Mouse (Mus musculus) hindbrain, embryonic 12.5 days (tissue): Measurements from ENCODE around the gene Cdk1. TPM values are rescaled to one million over a fixed set of nuclear protein-coding genes. Genes with fewer than 3 reads are reported as not detected.

Source experiments
- ATAC-seq: fragments of 200-750 bp; cut with Nextera tagmentation; 2 replicates; pipeline ENCODE4 v1.8.0; 2017; ENCODE audit warnings: moderate TSS enrichment; ENCODE audit not compliant: low FRiP score
- H3K27ac ChIP-seq: fragments of 300-500 bp; sonication (generic); 2 replicates; pipeline ENCODE4 v1.5.1; 2016; ENCODE audit warnings: mild to moderate bottlenecking
- H3K27me3 ChIP-seq: fragments of 300-500 bp; sonication (generic); 2 replicates; pipeline ENCODE4 v1.6.1; 2016; ENCODE audit warnings: mild to moderate bottlenecking
- H3K36me3 ChIP-seq: fragments of 300-500 bp; sonication (generic); 2 replicates; pipeline ENCODE4 v1.6.1; 2016; ENCODE audit warnings: mild to moderate bottlenecking
- H3K4me1 ChIP-seq: fragments of 300-500 bp; sonication (generic); 2 replicates; pipeline ENCODE4 v1.6.1; 2016
- H3K4me2 ChIP-seq: fragments of 300-500 bp; sonication (generic); replicated peaks from 2 replicates; pipeline ENCODE4 v1.6.1; 2016; ENCODE audit warnings: mild to moderate bottlenecking
- H3K4me3 ChIP-seq: fragments of 300-500 bp; sonication (generic); 2 replicates; pipeline ENCODE4 v1.5.1; 2016; ENCODE audit warnings: mild to moderate bottlenecking
- H3K9ac ChIP-seq: fragments of 300-500 bp; sonication (generic); 2 replicates; pipeline ENCODE4 v1.6.1; 2016; ENCODE audit warnings: mild to moderate bottlenecking, moderate library complexity
- H3K9me3 ChIP-seq: fragments of 300-500 bp; sonication (generic); replicated peaks from 2 replicates; pipeline ENCODE4 v1.6.1; 2016; ENCODE audit warnings: mild to moderate bottlenecking
- WGBS: fragments of 180-500 bp; shearing (Covaris S2); methylation state at CpG from one replicate; pipeline ENCODE4 v1.1.7; 2016; 5-methylcytosine and 5-hydroxymethylcytosine counted together
- polyA plus RNA-seq: library from polyadenylated mRNA; unstranded; fragments of >200 nt; fragmentation: Nextera tagmentation; extraction: Ambion mirVana; gene quantifications from 2 replicates; pipeline ENCODE4 v1.2.1, GENCODE M21; 2016

Gene Cdk1
- polyA plus RNA-seq, 1 experiment from 2014 or later, result 220 TPM

DNA sequence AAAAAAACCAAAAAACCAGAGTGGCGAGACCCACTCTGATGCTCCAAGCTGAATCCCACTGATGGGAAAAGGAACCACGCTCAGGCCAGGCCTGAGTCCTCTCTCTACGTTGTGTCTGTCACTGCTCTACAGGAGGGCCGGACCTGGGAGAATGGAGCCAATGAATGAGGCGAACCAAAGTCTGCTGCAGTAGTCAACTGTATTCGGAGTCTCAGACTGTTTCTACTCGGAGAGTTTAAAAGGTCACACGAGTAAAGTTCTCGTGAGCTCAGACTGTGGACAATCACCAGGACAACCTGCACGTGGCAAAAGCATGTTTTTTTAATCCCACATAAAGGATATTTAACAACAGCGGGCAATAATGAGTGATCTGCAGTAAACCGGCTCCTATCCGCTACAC is 28.8 kb downstream of the Cdk1 start:
- Histone ChIP-seq H3K27me3 (no peaks in the 10 kb centered on the region), H3K9ac (no peak overlapping the region), H3K4me3 (no peak overlapping the region), H3K27ac (no peak overlapping the region), H3K9me3 (no peaks in the 10 kb centered on the region), H3K4me1 (0 out of 2 replicates have a peak, but pooled peaks cover 2% of the 10 kb centered on the region), H3K4me2 (no peak overlapping the region), H3K36me3 (no peaks in the 10 kb centered on the region)
- 82% methylated on average over 13 of the region's 13 CpGs for WGBS
- no peak for ATAC-seq

DNA sequence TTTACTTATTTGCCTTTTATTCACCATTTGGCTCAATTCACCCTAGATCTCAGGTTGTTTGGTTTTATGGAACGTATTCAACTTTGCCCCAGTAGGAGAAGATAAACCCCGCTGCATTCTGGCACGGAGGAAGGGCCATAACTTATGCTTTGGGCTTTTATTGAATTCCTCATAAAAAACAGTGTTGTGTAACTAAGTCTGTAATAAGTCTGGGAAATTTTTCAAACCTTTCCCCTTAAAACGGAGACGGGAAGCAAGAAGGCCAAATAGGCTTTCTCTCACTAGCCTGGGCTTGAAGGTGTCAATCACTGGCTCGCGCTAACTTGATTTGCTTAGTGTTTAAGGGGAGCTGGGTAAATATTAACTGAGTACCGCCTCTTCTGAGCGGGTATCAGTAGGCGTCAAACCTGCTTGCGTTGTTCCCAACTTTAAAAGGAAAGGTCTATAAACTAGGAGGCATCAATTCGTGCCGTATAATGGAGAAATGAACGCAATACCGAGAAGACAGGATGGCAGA is 31.2 kb downstream of the Cdk1 start:
- H3K9ac ChIP-seq, result no peak overlapping the region
- no peak for ATAC-seq
- H3K27ac ChIP-seq, result no peak overlapping the region
- H3K9me3 ChIP-seq, result no peaks in the 10 kb centered on the region
- H3K4me2 ChIP-seq, result no peak overlapping the region; the same call in 1 of the 2 replicates
- H3K4me3 ChIP-seq, result no peak overlapping the region
- no peaks in the 10 kb centered on the region for H3K4me1 ChIP-seq
- no peaks in the 10 kb centered on the region for H3K36me3 ChIP-seq
- WGBS, result 52% methylated on average over 15 of the region's 15 CpGs
- no peaks in the 10 kb centered on the region for H3K27me3 ChIP-seq

DNA sequence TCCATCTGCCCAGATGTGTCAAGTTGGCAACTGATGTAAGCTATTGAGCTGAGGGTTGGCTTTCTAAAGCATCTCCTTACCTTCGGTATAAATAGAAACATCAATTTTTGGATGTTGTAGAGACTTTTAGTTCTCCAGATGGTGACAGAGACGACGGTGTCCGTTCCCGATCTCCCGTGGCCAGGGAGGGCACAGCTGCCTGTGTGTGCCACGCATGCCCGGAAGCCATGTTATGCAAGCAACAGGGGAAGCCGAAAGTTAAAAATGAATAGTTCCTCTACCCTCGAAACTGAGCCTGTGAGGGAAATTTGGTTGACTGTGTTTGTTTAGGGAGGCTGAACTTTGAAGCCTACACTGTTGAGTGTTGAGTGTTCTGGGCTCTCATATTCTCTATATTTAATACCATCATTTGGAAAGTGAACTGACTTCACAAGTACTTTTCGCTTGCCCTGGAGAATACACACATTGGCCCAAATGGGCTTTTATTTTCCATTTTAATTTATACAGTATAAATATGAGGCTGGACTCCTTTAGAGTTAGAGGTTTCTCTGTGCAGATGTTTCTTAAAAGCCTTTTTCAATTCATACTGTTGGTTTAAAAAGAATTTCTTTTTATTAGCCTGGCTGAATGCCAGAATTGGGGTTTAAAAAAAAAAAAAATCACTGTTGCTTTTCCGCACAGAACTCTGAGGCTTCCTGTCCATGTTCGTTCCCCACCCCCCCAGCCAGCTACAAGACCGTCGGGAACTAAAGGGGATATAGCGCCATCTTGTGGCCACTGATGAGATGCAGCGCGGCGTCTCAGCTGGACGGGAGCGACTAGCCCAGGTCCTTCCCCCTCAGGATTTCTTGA is 31.8 kb downstream of the Cdk1 start:
- no peak overlapping the region for H3K4me3 ChIP-seq
- no peak overlapping the region for H3K9ac ChIP-seq
- H3K9me3 ChIP-seq, result no peaks in the 10 kb centered on the region
- no peaks in the 10 kb centered on the region for H3K27me3 ChIP-seq
- no peaks in the 10 kb centered on the region for H3K4me1 ChIP-seq
- WGBS, result 48% methylated on average over 21 of the region's 21 CpGs
- ATAC-seq, result no peak
- H3K27ac ChIP-seq, result no peak overlapping the region
- H3K36me3 ChIP-seq, result no peaks in the 10 kb centered on the region
- H3K4me2 ChIP-seq, result no peak overlapping the region; the same call in 1 of the 2 replicates

DNA sequence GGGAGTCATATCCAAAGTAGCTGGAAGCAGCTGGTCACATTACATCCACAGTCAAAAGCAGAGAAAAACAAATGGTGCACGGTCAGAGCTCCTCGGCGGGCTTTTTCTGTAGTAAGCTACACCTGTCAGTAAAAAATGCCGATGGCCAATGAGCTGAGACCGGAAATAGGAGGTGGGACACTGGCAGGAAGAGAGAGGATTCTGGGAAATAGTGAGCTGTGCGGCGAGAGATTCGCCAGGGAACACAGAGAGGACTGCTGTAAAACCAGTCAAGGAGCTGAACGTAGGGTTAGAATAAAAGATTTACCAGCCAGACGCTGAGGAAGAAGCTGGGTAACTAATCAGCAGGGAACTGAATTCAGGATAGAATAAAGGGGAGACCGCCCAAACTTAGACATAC is 34.2 kb downstream of the Cdk1 start:
- WGBS, result 84% methylated on average over 11 of the region's 11 CpGs
- no peaks in the 10 kb centered on the region for H3K27me3 ChIP-seq
- H3K4me3 ChIP-seq, result no peak overlapping the region
- no peak overlapping the region for H3K9ac ChIP-seq
- ATAC-seq, result no peak
- H3K9me3 ChIP-seq, result no peaks in the 10 kb centered on the region
- H3K4me1 ChIP-seq, result no peaks in the 10 kb centered on the region
- H3K27ac ChIP-seq, result no peak overlapping the region
- no peak overlapping the region for H3K4me2 ChIP-seq
- H3K36me3 ChIP-seq, result no peaks in the 10 kb centered on the region

DNA sequence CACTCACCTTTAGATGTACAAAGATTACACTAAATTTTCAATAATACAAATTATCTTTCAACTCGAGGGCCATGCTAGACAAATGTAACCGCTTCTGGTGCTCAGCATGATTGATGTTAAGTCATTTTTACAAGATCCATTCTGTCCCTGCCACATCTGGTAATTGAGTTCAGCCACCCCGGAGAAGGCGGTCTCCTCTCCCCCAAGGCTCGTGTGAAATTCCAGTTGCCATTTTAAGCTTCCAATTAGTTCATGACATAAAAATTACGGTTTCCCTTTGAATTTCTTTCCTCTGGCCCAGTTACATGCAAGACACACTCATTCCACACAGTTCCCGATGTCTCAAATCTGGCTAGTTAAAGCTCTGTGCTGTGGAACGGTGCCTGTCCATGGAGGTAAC is 38.8 kb downstream of the Cdk1 start:
- WGBS, result 73% methylated on average over 8 of the region's 8 CpGs
- Histone ChIP-seq H3K4me1 (no peaks in the 10 kb centered on the region), H3K9me3 (no peaks in the 10 kb centered on the region), H3K36me3 (no peaks in the 10 kb centered on the region), H3K27ac (no peak overlapping the region), H3K27me3 (no peaks in the 10 kb centered on the region), H3K4me3 (no peak overlapping the region), H3K9ac (no peak overlapping the region), H3K4me2 (no peak overlapping the region)
- no peak for ATAC-seq

DNA sequence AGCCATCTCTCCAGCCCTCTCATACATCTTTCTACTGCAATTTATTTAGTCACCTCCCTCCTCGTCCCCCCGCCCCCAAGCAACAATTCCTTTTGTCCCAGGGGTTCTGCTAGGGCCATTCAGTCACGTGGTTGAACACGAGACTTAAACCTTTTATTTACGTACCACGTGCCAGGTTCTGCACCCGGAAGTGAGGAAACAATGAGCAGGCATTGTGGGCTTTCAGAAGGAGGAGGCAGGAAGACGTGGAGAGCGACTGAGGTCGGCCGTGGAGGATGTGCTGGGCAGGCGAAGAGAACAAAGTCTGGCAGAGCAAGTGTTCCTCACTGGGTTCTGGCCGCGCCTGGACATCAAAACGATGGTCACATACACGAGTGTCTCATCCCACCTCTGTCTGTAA is 40.9 kb downstream of the Cdk1 start:
- H3K4me1 ChIP-seq, result no peaks in the 10 kb centered on the region
- no peak overlapping the region for H3K27ac ChIP-seq
- no peak overlapping the region for H3K4me3 ChIP-seq
- ATAC-seq, result no peak
- WGBS, result 72% methylated on average over 16 of the region's 16 CpGs
- H3K36me3 ChIP-seq, result no peaks in the 10 kb centered on the region
- no peaks in the 10 kb centered on the region for H3K27me3 ChIP-seq
- H3K9ac ChIP-seq, result no peak overlapping the region
- no peak overlapping the region for H3K4me2 ChIP-seq
- H3K9me3 ChIP-seq, result no peaks in the 10 kb centered on the region

DNA sequence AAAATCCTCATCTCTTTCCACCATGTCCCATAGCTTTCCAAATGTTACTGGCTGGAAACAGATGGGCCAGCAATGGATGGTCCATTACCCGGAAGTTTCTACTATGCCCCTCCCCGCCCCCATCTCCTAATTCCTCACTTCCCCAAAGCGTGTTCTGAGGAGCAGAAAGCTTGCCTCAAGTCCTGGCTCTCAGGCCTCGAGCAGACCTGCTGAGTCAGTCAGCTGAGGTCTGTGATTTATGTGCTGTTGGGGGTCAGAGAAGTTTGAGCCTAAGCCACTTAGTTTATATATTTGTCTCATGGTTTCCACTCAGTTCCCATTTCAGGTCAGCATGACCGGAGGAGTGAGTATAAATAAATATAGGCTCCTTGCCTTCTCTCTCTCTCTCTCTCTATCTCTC is 43.6 kb downstream of the Cdk1 start:
- Histone ChIP-seq H3K4me1 (no peaks in the 10 kb centered on the region), H3K36me3 (no peaks in the 10 kb centered on the region), H3K27me3 (no peaks in the 10 kb centered on the region), H3K4me2 (no peak overlapping the region), H3K4me3 (no peak overlapping the region), H3K27ac (no peak overlapping the region), H3K9ac (no peak overlapping the region), H3K9me3 (no peaks in the 10 kb centered on the region)
- 70% methylated on average over 5 of the region's 5 CpGs for WGBS
- ATAC-seq, result no peak

DNA sequence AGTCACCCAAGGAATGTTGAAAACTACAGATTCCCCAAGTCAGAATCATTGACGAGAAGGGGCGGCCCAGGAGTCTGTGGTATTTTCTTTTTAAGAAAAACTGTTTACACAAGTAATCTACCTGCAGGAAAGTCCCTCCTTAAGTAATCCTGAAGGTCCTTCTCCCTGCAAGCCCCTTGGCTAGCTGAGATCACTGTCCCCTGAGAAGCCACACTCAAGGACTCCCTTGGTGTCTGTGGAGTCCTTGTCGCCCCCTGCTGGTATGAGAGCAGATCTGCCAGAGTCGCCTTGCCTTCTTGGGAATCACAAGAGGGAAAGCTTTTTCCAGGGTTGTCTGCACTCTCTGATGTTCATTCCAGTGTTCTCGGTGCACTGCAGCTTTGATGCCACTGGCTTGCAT is 45.7 kb downstream of the Cdk1 start:
- no peak overlapping the region for H3K4me2 ChIP-seq
- H3K36me3 ChIP-seq, result no peaks in the 10 kb centered on the region
- no peak overlapping the region for H3K9ac ChIP-seq
- no peak overlapping the region for H3K4me3 ChIP-seq
- no peak for ATAC-seq
- H3K27me3 ChIP-seq, result no peaks in the 10 kb centered on the region
- H3K4me1 ChIP-seq, result no peaks in the 10 kb centered on the region
- no peak overlapping the region for H3K27ac ChIP-seq
- H3K9me3 ChIP-seq, result no peaks in the 10 kb centered on the region
- WGBS, result 49% methylated on average over 5 of the region's 5 CpGs

DNA sequence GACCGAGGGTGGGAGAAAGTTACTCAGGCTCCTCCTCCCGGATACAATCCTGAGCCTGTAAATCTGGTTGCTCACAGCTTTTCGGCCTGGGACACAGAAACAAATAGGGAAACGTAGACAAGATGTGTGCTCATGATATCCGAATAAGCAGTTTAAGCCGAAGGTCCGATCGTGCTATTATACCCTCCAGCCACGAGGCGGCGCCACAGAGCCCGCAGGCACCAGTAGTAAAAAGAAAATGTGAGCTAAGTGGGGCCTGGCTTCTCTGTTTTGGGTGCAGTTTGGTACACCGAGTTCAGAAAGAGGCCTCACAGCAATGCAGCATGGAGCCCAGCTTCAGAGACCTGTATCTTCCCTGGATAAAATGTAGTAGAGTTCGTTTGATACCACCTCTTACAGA is 46.5 kb downstream of the Cdk1 start:
- 68% methylated on average over 14 of the region's 14 CpGs for WGBS
- Histone ChIP-seq H3K4me3 (no peak overlapping the region), H3K9ac (no peak overlapping the region), H3K27me3 (no peaks in the 10 kb centered on the region), H3K4me1 (no peaks in the 10 kb centered on the region), H3K9me3 (no peaks in the 10 kb centered on the region), H3K27ac (no peak overlapping the region), H3K36me3 (no peaks in the 10 kb centered on the region), H3K4me2 (no peak overlapping the region)
- ATAC-seq, result no peak

DNA sequence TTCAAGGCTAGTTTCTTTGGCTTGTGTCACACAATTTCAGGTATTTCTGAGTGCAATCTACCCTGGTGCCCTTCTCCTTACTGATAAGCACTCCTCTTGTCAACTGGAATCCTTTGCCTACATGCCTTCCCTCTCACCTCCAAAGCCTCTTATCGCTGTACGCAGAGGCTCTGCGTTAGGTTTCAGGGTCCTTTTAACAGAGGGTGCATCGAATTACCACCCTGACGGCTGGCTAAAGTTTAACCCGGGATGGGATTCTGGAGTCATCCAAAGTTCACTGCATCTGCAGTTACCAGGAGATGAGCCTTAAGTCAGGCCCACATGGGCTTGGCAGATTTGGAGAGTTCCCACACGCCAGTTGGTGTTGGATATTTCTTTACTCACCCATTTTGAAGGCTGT is 47.1 kb downstream of the Cdk1 start:
- H3K9ac ChIP-seq, result no peak overlapping the region
- no peaks in the 10 kb centered on the region for H3K9me3 ChIP-seq
- H3K36me3 ChIP-seq, result no peaks in the 10 kb centered on the region
- H3K4me1 ChIP-seq, result no peaks in the 10 kb centered on the region
- 54% methylated on average over 7 of the region's 7 CpGs for WGBS
- H3K27me3 ChIP-seq, result no peaks in the 10 kb centered on the region
- ATAC-seq, result no peak
- no peak overlapping the region for H3K27ac ChIP-seq
- no peak overlapping the region for H3K4me3 ChIP-seq
- no peak overlapping the region for H3K4me2 ChIP-seq

DNA sequence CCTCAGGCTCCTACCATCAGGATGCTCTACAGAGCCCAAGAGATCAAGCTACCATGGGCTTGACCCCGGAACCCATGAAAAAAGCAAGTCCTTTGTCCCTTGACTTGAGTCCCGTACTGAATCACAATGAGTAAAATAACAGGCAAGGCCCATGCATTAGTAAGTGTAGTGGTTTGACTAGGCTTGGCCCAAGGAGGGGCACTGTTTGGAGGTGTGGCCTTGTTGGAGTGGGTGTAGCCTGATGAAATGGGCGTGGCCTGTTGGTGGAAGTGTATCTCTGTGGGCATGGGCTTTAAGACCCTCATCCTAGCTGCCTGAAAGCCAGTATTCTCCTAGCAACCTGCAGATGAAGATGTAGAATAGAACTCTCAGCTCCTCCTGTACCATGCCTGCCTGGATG is 47.9 kb downstream of the Cdk1 start:
- 77% methylated on average over 3 of the region's 3 CpGs for WGBS
- Histone ChIP-seq H3K36me3 (no peaks in the 10 kb centered on the region), H3K4me1 (no peaks in the 10 kb centered on the region), H3K27ac (no peak overlapping the region), H3K9me3 (no peaks in the 10 kb centered on the region), H3K4me3 (no peak overlapping the region), H3K9ac (no peak overlapping the region), H3K27me3 (no peaks in the 10 kb centered on the region), H3K4me2 (no peak overlapping the region)
- no peak for ATAC-seq

DNA sequence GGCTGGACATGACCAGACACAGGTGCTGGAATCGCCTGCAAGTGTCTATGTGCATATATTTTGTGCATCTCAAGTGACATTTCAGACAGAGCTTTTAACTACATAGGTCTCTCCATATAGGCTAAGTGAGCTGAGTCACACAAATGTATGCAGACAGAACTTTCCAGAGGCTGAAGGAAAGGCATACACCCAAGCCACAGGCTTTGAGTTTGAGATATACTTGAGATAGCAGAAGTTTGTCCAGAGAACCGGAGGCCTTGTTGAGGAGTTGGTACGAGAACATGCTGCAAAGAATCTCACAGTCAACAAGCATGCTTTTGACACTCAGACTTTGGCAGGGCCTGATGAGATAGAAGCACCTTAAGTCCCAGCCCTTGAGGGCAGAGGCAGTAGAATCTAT is 50.1 kb downstream of the Cdk1 start:
- no peak overlapping the region for H3K9ac ChIP-seq
- no peak overlapping the region for H3K4me2 ChIP-seq
- H3K27ac ChIP-seq, result no peak overlapping the region
- no peaks in the 10 kb centered on the region for H3K36me3 ChIP-seq
- 92% methylated on average over 3 of the region's 3 CpGs for WGBS
- no peak for ATAC-seq
- no peaks in the 10 kb centered on the region for H3K9me3 ChIP-seq
- H3K27me3 ChIP-seq, result no peaks in the 10 kb centered on the region
- H3K4me1 ChIP-seq, result no peaks in the 10 kb centered on the region
- H3K4me3 ChIP-seq, result no peak overlapping the region

DNA sequence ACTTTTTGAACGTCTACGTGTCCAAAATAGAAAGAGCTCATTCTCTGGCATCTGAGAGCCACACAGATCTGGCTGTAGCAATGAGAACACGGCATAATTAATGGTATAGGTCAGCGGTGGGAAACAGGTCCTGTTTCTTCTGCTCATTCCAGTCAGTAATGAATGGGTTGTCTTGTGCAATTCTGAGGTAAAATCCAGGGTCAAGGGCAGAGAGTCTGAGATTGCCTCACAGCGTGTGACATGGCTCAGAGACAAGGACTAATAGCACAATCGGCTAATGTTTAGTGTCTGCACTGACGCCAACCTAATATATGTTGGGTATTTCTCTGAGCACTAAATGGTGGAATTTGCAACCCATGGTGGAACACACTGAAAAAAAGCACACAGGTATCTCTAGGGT is 52.8 kb downstream of the Cdk1 start:
- Histone ChIP-seq H3K4me3 (no peak overlapping the region), H3K27ac (no peak overlapping the region), H3K4me1 (no peaks in the 10 kb centered on the region), H3K27me3 (no peaks in the 10 kb centered on the region), H3K9ac (no peak overlapping the region), H3K9me3 (no peaks in the 10 kb centered on the region), H3K4me2 (no peak overlapping the region), H3K36me3 (no peaks in the 10 kb centered on the region)
- WGBS, result 87% methylated on average over 7 of the region's 7 CpGs
- no peak for ATAC-seq
